Mouse (Mus musculus) cortical plate, adult 2 months (tissue): ENCODE data around the gene Kcnc1.

ENCODE experiments used
- CTCF ChIP-seq: fragments of 200-500 bp; IDR thresholded peaks from 2 replicates; pipeline ENCODE4 v1.5.1; 2011; ENCODE audit warnings: mild to moderate bottlenecking, control low read depth, low read length; ENCODE audit not compliant: insufficient read depth; ENCODE audit errors: extremely low read depth
- POLR2A ChIP-seq: fragments of 200-500 bp; IDR thresholded peaks from 2 replicates; pipeline ENCODE4 v1.6.1; 2011; ENCODE audit warnings: mild to moderate bottlenecking, low read length, control low read depth; ENCODE audit not compliant: insufficient read depth; ENCODE audit errors: extremely low read depth

- TF ChIP-seq POLR2A: no peak
- TF ChIP-seq CTCF: no peak
Observed at GRCm38 (mm10) chr7:46422052-46422763, 25.9 kb downstream of the Kcnc1 start.
